Mouse (Mus musculus) E14TG2a.4 (cell line): ENCODE data around the gene Xpo5.

Experiments
- H3K27me3 ChIP-seq: 2 replicates; pipeline ENCODE4 v1.6.1; 2014; ENCODE audit warnings: low read length, control low read depth; ENCODE audit not compliant: insufficient read depth
- H3K36me3 ChIP-seq: 2 replicates; pipeline ENCODE4 v1.6.1; 2014; ENCODE audit warnings: low read length, control low read depth; ENCODE audit not compliant: insufficient read depth
- H3K4me1 ChIP-seq: replicated peaks from 2 replicates; pipeline ENCODE4 v1.6.1; 2014; ENCODE audit warnings: low read depth, low read length, control low read depth
- H3K4me3 ChIP-seq: replicated peaks from 2 replicates; pipeline ENCODE4 v1.5.1; 2014; ENCODE audit warnings: mild to moderate bottlenecking, low read length
- H3K9me3 ChIP-seq: 2 replicates; pipeline ENCODE4 v1.6.1; 2014; ENCODE audit warnings: low read length, control low read depth
- CTCF ChIP-seq: conservative IDR thresholded peaks from 2 replicates; pipeline ENCODE4 v1.5.1; 2014; ENCODE audit warnings: low read length
- NANOG ChIP-seq: IDR thresholded peaks from 2 replicates; pipeline ENCODE4 v1.6.1; 2014; ENCODE audit warnings: borderline replicate concordance, low read length, mixed read lengths
- POU5F1 ChIP-seq: IDR thresholded peaks from 2 replicates; pipeline ENCODE4 v1.6.1; 2014; ENCODE audit warnings: low read length, borderline replicate concordance

Xpo5 gene

DNA sequence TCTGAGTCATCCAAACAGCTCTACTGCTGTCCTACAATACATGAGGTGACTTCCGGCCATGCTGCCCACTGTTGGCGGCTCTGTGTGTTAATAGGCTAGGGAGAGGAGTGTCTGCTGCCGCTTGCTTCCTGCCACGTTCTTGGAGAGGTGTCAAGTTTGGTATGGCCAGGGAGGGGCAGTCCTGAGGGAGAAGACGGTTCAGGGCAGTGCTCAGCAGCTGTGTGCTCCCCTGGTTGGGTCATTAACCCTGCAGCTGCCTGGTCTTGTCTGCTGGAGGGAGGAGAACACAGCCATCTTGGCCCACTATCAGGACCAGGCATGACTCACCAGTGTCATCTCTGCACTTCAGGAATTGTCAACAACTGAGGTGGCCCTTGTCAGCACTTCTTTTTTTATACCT, 34.3 kb upstream of the Xpo5 start:
- TF ChIP-seq CTCF (no peak), NANOG (no peak), POU5F1 (no peak)
- H3K4me1 ChIP-seq, result peaks cover 61% of the 10 kb centered on the region
- H3K4me3 ChIP-seq, result no peak overlapping the region

DNA sequence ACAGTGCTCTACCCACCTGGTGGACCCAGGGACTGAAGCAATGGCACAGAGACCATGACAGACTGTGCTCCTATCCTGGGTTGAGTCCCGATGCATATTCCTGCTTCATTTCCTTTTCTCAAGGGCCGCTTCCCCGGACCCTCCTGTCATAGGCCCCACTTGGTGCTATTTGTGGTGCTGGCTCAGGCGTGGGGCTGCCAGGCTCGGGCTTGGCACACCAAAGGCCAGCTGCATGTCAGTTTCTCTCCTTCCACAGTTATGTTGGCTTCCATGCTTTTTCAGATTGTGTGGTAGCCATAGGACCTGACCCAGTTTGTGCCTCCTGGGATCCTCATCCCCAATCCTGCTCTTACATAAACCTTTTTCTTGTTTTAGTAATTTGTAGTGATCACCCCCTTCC, 33.8 kb upstream of the Xpo5 start:
- Histone ChIP-seq H3K4me3 (no peak overlapping the region), H3K4me1 (peaks cover 61% of the 10 kb centered on the region), H3K9me3 (no peaks in the 10 kb centered on the region), H3K27me3 (no peaks in the 10 kb centered on the region), H3K36me3 (peaks cover 96% of the 10 kb centered on the region)
- TF ChIP-seq CTCF, result no peak

More for the DNA sequence above, 34.3 kb upstream of the Xpo5 start:
- no peaks in the 10 kb centered on the region for H3K27me3 ChIP-seq
- peaks cover 96% of the 10 kb centered on the region for H3K36me3 ChIP-seq
- H3K9me3 ChIP-seq, result no peaks in the 10 kb centered on the region

DNA sequence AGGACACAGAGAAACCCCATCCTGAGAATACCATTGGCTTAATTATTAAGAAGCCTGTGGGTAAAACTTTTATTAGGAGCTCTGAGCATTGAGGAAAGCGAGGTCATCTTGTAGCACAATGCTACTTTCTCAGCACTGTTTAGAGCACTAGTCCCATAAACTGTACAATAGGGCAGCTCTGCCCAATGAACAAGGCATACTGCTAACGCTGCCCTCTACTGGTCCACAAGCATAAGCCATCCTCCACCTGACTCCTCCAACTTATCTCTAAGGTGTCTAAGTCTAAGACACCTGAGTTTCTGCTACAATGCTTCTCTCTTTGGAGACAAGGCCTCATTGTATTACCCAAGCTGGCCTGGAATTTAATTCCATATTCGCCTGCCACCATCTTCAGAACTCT, 32.0 kb upstream of the Xpo5 start:
- TF ChIP-seq NANOG (no peak), POU5F1 (no peak), CTCF (peak; percentile 59)
- no peaks in the 10 kb centered on the region for H3K27me3 ChIP-seq
- peaks cover 43% of the 10 kb centered on the region for H3K4me1 ChIP-seq
- H3K36me3 ChIP-seq, result peaks cover 87% of the 10 kb centered on the region
- no peak overlapping the region for H3K4me3 ChIP-seq
- no peaks in the 10 kb centered on the region for H3K9me3 ChIP-seq

DNA sequence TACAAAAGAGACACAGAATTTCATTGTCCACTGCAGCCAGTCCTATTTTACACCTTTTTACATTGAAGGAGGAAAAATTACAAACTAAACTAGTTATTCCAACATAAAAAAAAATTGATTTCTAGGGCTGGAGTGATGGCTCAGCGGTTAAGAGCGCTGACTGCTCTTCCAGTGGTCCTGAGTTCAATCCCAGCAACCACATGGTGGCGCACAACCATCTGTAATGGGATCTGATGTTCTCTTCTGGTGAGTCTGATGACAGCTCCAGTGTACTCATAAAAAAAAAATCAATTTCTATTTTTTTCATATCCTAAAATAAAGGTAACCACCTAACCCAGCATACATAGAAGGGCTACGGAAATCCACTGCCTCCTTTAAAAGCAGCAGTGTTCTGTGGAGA, 20.3 kb upstream of the Xpo5 start:
- TF ChIP-seq POU5F1 (no peak), NANOG (no peak), CTCF (no peak; the same call in none of the 2 replicates)
- H3K4me1 ChIP-seq, result peaks cover 11% of the 10 kb centered on the region
- H3K9me3 ChIP-seq, result no peaks in the 10 kb centered on the region
- no peak overlapping the region for H3K4me3 ChIP-seq
- H3K36me3 ChIP-seq, result peaks cover 97% of the 10 kb centered on the region
- H3K27me3 ChIP-seq, result no peaks in the 10 kb centered on the region

DNA sequence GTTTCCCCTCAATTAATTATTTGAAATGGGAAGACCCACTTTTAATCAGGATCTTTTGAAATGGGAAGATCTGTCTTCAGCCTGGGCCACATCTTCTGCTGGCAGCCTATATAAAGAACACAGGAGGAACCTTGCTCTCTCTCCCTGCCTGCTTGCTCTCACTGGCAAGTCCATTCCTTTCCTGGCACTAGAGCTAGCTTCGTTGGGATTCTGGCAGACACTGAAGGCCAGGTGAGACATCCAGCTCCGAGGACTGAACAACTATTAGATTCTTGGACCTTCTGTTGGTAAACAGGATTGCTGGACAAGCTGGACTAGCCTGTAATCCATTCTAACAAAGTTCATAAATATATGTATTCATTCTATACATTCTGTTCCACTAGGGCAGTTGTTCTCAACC, 13.8 kb upstream of the Xpo5 start:
- TF ChIP-seq NANOG, result no peak
- no peak for TF ChIP-seq CTCF
- TF ChIP-seq POU5F1, result no peak
- Histone ChIP-seq H3K27me3 (no peaks in the 10 kb centered on the region), H3K9me3 (no peaks in the 10 kb centered on the region), H3K4me3 (no peak overlapping the region), H3K36me3 (peaks cover 93% of the 10 kb centered on the region), H3K4me1 (peaks cover 8% of the 10 kb centered on the region)

DNA sequence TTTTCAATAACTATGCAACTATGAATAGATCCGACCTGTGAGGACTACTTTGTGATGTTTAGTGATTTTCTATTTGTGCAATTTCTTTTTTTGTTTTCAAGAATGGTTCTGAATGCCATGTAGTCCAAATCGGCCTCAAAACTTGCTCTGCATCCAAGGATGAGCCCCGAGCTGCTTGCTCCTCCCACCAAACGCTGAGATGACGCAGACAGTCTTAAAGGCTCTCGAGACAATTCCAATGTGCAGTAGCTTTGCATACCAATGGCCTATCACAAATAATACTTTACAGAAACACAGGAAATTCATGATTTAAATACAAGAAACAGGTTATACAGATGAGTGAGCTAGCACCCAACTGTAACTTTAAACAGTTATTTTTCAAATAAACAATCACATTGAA, 1.4 kb upstream of the Xpo5 start:
- Histone ChIP-seq H3K36me3 (peaks cover 66% of the 10 kb centered on the region), H3K4me1 (peaks cover 33% of the 10 kb centered on the region), H3K4me3 (peak overlapping the region; percentile 99; the same call in 1 of the 2 replicates), H3K9me3 (no peaks in the 10 kb centered on the region), H3K27me3 (no peaks in the 10 kb centered on the region)
- TF ChIP-seq CTCF, result no peak
- no peak for TF ChIP-seq POU5F1

DNA sequence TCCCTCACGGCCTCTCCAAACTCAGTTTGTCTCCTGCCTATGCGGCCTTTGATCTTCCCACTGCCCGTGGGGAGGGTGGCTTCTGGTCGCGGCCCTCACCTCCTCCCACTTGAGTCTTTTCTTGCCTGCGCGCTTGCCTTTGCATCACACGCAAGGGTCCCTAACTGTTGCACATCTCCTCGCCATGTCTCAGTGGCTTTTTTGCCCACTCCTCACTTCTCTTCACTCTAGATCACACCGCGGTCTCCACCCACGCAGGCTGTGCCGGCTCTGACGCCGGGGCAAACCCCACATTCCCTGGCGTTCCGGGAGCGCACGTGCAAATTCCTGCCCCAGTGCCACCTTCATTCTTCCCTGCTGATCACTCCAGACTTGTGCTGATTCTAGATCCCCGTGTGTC, 496 bp downstream of the Xpo5 start:
- Histone ChIP-seq H3K36me3 (peaks cover 66% of the 10 kb centered on the region), H3K4me1 (peaks cover 33% of the 10 kb centered on the region), H3K27me3 (no peaks in the 10 kb centered on the region), H3K4me3 (peak overlapping the region; percentile 99), H3K9me3 (no peaks in the 10 kb centered on the region)
- TF ChIP-seq CTCF (no peak), POU5F1 (no peak), NANOG (no peak)

DNA sequence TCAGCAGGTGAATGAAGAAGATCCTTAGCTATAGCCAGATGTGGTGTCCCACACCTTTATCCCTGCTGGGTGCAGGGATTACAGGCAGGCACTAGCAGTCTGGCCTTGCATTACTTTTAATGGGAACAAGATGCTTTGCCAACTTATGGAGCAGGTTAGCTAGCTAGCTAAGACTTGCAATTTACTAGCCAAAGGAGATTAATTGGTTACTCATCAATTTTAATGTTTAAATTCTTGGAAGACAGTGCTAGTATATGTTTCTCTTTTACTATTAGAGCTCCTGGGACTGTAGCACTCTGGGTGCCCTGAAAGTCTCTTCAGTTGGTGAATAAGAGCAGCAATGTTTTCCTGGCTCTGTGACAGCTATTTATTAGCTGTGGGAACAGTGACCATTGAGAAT, 4.1 kb downstream of the Xpo5 start:
- H3K27me3 ChIP-seq, result no peaks in the 10 kb centered on the region
- H3K4me3 ChIP-seq, result no peak overlapping the region
- TF ChIP-seq NANOG, result no peak
- TF ChIP-seq CTCF, result no peak
- TF ChIP-seq POU5F1, result no peak
- H3K4me1 ChIP-seq, result peaks cover 23% of the 10 kb centered on the region
- H3K9me3 ChIP-seq, result no peaks in the 10 kb centered on the region
- peaks cover 72% of the 10 kb centered on the region for H3K36me3 ChIP-seq

DNA sequence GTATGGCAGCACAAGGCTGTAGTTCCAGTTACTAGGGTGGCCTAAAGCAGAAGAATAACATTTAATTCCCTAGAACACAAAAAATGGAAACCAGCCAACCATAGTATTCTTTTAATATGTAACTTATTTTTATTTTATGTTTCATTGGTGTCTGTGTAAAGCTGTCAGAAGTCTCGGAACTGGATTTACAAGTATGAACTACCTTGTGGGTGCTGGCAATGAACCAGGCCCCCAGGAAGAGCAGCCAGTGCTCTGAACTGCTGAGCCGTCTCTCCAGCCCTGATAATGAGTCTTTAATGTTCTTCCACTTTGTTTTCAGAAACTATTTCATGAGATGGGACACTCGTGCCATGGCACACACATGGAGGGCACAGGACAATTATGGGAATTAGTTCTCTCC, 8.0 kb downstream of the Xpo5 start:
- Histone ChIP-seq H3K4me1 (peaks cover 7% of the 10 kb centered on the region; the same call in 1 of the 2 replicates), H3K36me3 (peaks cover 90% of the 10 kb centered on the region), H3K4me3 (no peak overlapping the region), H3K9me3 (no peaks in the 10 kb centered on the region), H3K27me3 (no peaks in the 10 kb centered on the region)
- no peak for TF ChIP-seq NANOG
- no peak for TF ChIP-seq POU5F1
- no peak for TF ChIP-seq CTCF
